Mouse (Mus musculus) midbrain, embryonic 14.5 days (tissue): Measurements from ENCODE around the gene Hibch. TPM values are rescaled to one million over a fixed set of nuclear protein-coding genes. Genes with fewer than 3 reads are reported as not detected.

Experiments
- ATAC-seq: fragments of 200-750 bp; cut with Nextera tagmentation; 2 replicates; pipeline ENCODE4 v1.8.0; 2017; ENCODE audit warnings: moderate number of reproducible peaks, moderate library complexity; ENCODE audit not compliant: low FRiP score, low TSS enrichment
- DNase-seq: peaks from one replicate; pipeline ENCODE4 v3.0.0-alpha.2; 2015
- H3K27ac ChIP-seq: fragments of 300-500 bp; sonication (generic); replicated peaks from 2 replicates; pipeline ENCODE4 v1.5.1; 2014; ENCODE audit warnings: mild to moderate bottlenecking, low read depth, low read length, moderate library complexity
- H3K27me3 ChIP-seq: fragments of 300-500 bp; sonication (generic); 2 replicates; pipeline ENCODE4 v1.6.1; 2014; ENCODE audit warnings: low read length, control low read depth, mixed read lengths; ENCODE audit not compliant: control insufficient read depth, insufficient read depth
- H3K36me3 ChIP-seq: fragments of 300-500 bp; sonication (generic); 2 replicates; pipeline ENCODE4 v1.6.1; 2014; ENCODE audit warnings: low read length, control low read depth; ENCODE audit not compliant: control insufficient read depth, insufficient read depth
- H3K4me1 ChIP-seq: fragments of 300-500 bp; sonication (generic); 2 replicates; pipeline ENCODE4 v1.6.1; 2014; ENCODE audit warnings: mild to moderate bottlenecking, antibody characterized with exemption, low read length, control low read depth; ENCODE audit not compliant: control insufficient read depth, insufficient read depth
- H3K4me2 ChIP-seq: fragments of 300-500 bp; sonication (generic); 2 replicates; pipeline ENCODE4 v1.6.1; 2014; ENCODE audit warnings: mild to moderate bottlenecking, low read length, moderate library complexity
- H3K4me3 ChIP-seq: fragments of 300-500 bp; sonication (generic); replicated peaks from 2 replicates; pipeline ENCODE4 v1.5.1; 2014; ENCODE audit warnings: low read depth, low read length
- H3K9ac ChIP-seq: fragments of 300-500 bp; sonication (generic); replicated peaks from 2 replicates; pipeline ENCODE4 v1.6.1; 2014; ENCODE audit warnings: mild to moderate bottlenecking, low read length, moderate library complexity
- H3K9me3 ChIP-seq: fragments of 300-500 bp; sonication (generic); 2 replicates; pipeline ENCODE4 v1.6.1; 2016; ENCODE audit warnings: low read length, control low read depth, mixed read lengths; ENCODE audit not compliant: control insufficient read depth
- WGBS: fragments of 180-500 bp; shearing (Covaris S2); extraction: QIAGEN DNeasy Blood & Tissue Kit; methylation state at CpG from one replicate; pipeline ENCODE4 v1.1.7; 2014; 5-methylcytosine and 5-hydroxymethylcytosine counted together
- polyA plus RNA-seq: library from polyadenylated mRNA; unstranded; fragments of >200 nt; fragmentation: Nextera tagmentation; extraction: Ambion mirVana; gene quantifications from 2 replicates; pipeline ENCODE4 v1.2.1, GENCODE M21; 2014

Gene Hibch
- polyA plus RNA-seq, 1 experiment from 2014 or later, result 31.9 TPM

GRCm38 (mm10) chr1:52955102-52955501 lies 110.4 kb downstream of the Hibch start:
- Histone ChIP-seq H3K4me2 (no peak overlapping the region), H3K9me3 (no peaks in the 10 kb centered on the region), H3K27ac (no peak overlapping the region), H3K36me3 (no peaks in the 10 kb centered on the region), H3K4me3 (no peak overlapping the region), H3K27me3 (no peaks in the 10 kb centered on the region), H3K4me1 (peaks cover 16% of the 10 kb centered on the region; the same call in 1 of the 2 replicates), H3K9ac (no peak overlapping the region)
- DNase-seq, result peak; percentile 32
- 37% methylated on average over 6 of the region's 6 CpGs for WGBS
- no peak for ATAC-seq

- H3K36me3 ChIP-seq, result no peaks in the 10 kb centered on the region
- H3K27me3 ChIP-seq, result no peaks in the 10 kb centered on the region
- 56% methylated on average over 4 of the region's 4 CpGs for WGBS
- no peak overlapping the region for H3K4me2 ChIP-seq
- H3K9ac ChIP-seq, result no peak overlapping the region
- H3K4me1 ChIP-seq, result peaks cover 16% of the 10 kb centered on the region; the same call in 1 of the 2 replicates
- no peak overlapping the region for H3K27ac ChIP-seq
- no peak for ATAC-seq
- no peak for DNase-seq
- H3K4me3 ChIP-seq, result no peak overlapping the region
- H3K9me3 ChIP-seq, result no peaks in the 10 kb centered on the region
Observed at GRCm38 (mm10) chr1:52956746-52957145, 112.0 kb downstream of the Hibch start.

- no peaks in the 10 kb centered on the region for H3K27me3 ChIP-seq
- no peak overlapping the region for H3K9ac ChIP-seq
- no peak for ATAC-seq
- no peaks in the 10 kb centered on the region for H3K4me1 ChIP-seq
- DNase-seq, result no peak
- no peaks in the 10 kb centered on the region for H3K36me3 ChIP-seq
- H3K27ac ChIP-seq, result no peak overlapping the region
- WGBS, result 86% methylated on average over 6 of the region's 6 CpGs
- no peak overlapping the region for H3K4me3 ChIP-seq
- no peak overlapping the region for H3K4me2 ChIP-seq
- no peaks in the 10 kb centered on the region for H3K9me3 ChIP-seq
Observed at GRCm38 (mm10) chr1:52960191-52960590, 115.5 kb downstream of the Hibch start.

GRCm38 (mm10) chr1:52963097-52963496 lies 118.4 kb downstream of the Hibch start:
- Histone ChIP-seq H3K27me3 (no peaks in the 10 kb centered on the region), H3K9ac (no peak overlapping the region), H3K9me3 (no peaks in the 10 kb centered on the region), H3K36me3 (no peaks in the 10 kb centered on the region), H3K4me2 (no peak overlapping the region), H3K27ac (no peak overlapping the region), H3K4me3 (no peak overlapping the region), H3K4me1 (no peaks in the 10 kb centered on the region)
- DNase-seq, result no peak
- 86% methylated on average over 2 of the region's 2 CpGs for WGBS
- ATAC-seq, result no peak

GRCm38 (mm10) chr1:52964581-52964980 lies 119.9 kb downstream of the Hibch start:
- Histone ChIP-seq H3K4me1 (no peaks in the 10 kb centered on the region), H3K36me3 (no peaks in the 10 kb centered on the region), H3K4me3 (no peak overlapping the region), H3K27me3 (no peaks in the 10 kb centered on the region), H3K9me3 (no peaks in the 10 kb centered on the region), H3K9ac (no peak overlapping the region), H3K27ac (no peak overlapping the region), H3K4me2 (no peak overlapping the region)
- ATAC-seq, result 0 out of 2 replicates have a peak, but pooled peaks have one; percentile 28
- DNase-seq, result no peak
- 77% methylated on average over 8 of the region's 8 CpGs for WGBS

Other genes with a start within 250 kb of the Hibch start
- gene Nemp2, start 214.2 kb upstream of the Hibch start, polyA plus RNA-seq, result 5.5 and 7.6 TPM in 2 replicates
- 10.3 and 12.0 TPM in 2 replicates for gene Mfsd6, start 117.5 kb upstream of the Hibch start, polyA plus RNA-seq
- 22.6 and 28.2 TPM in 2 replicates for gene Inpp1, start 27.2 kb upstream of the Hibch start, polyA plus RNA-seq
- gene 1700019D03Rik, start 175.2 kb downstream of the Hibch start, polyA plus RNA-seq, result 2.8 and 3.0 TPM in 2 replicates
- gene Mstn, start 216.7 kb downstream of the Hibch start, polyA plus RNA-seq, result 0.11 and 0.39 TPM in 2 replicates